Mouse (Mus musculus) limb, embryonic 13.5 days (tissue): ENCODE measurements at regions not wholly inside any gene's neighbourhood (a gene's known extent, or its start where the extent isn't known, plus 50 kb on each side); places are given as distances from the start of the nearest gene placed in this dataset.

Source experiments
- ATAC-seq: fragments of 200-750 bp; cut with Nextera tagmentation; 2 replicates; pipeline ENCODE4 v1.8.0; 2017; ENCODE audit warnings: low read depth, moderate number of reproducible peaks, moderate TSS enrichment; ENCODE audit not compliant: low FRiP score
- H3K27ac ChIP-seq: fragments of 300-500 bp; sonication (generic); 2 replicates; pipeline ENCODE4 v1.5.1; 2015; ENCODE audit warnings: inconsistent platforms, mild to moderate bottlenecking, moderate library complexity
- H3K27me3 ChIP-seq: fragments of 300-500 bp; sonication (generic); 2 replicates; pipeline ENCODE4 v1.6.1; 2015; ENCODE audit warnings: mild to moderate bottlenecking, inconsistent platforms
- H3K36me3 ChIP-seq: fragments of 300-500 bp; sonication (generic); 2 replicates; pipeline ENCODE4 v1.6.1; 2015; ENCODE audit warnings: inconsistent platforms, mild to moderate bottlenecking, moderate library complexity
- H3K4me1 ChIP-seq: fragments of 300-500 bp; sonication (generic); 2 replicates; pipeline ENCODE4 v1.6.1; 2015; ENCODE audit warnings: inconsistent platforms
- H3K4me2 ChIP-seq: fragments of 300-500 bp; sonication (generic); replicated peaks from 2 replicates; pipeline ENCODE4 v1.6.1; 2015; ENCODE audit warnings: inconsistent platforms, mild to moderate bottlenecking, moderate library complexity
- H3K4me3 ChIP-seq: fragments of 300-500 bp; sonication (generic); 2 replicates; pipeline ENCODE4 v1.5.1; 2015; ENCODE audit warnings: moderate library complexity, mild to moderate bottlenecking, inconsistent platforms
- H3K9ac ChIP-seq: fragments of 300-500 bp; sonication (generic); 2 replicates; pipeline ENCODE4 v1.6.1; 2015; ENCODE audit warnings: mild to moderate bottlenecking, inconsistent platforms
- H3K9me3 ChIP-seq: fragments of 300-500 bp; sonication (generic); 2 replicates; pipeline ENCODE4 v1.6.1; 2016; ENCODE audit warnings: inconsistent platforms
- WGBS: fragments of 180-500 bp; shearing (Covaris S2); methylation state at CpG from one replicate; pipeline ENCODE4 v1.1.7; 2015; 5-methylcytosine and 5-hydroxymethylcytosine counted together

GRCm38 (mm10) chr2:17880800-17881717 lies 115.7 kb downstream of the H2al2a start:
- Histone ChIP-seq H3K36me3 (no peaks in the 10 kb centered on the region), H3K9me3 (no peaks in the 10 kb centered on the region), H3K27ac (peak overlapping the region; percentile 55; the same call in 1 of the 2 replicates), H3K27me3 (no peaks in the 10 kb centered on the region), H3K4me2 (no peak overlapping the region), H3K4me3 (no peak overlapping the region), H3K4me1 (peaks cover 5% of the 10 kb centered on the region), H3K9ac (no peak overlapping the region)
- 49% methylated on average over 11 of the region's 11 CpGs for WGBS
- ATAC-seq: peak; percentile 58; the same call in 1 of the 2 replicates

DNA sequence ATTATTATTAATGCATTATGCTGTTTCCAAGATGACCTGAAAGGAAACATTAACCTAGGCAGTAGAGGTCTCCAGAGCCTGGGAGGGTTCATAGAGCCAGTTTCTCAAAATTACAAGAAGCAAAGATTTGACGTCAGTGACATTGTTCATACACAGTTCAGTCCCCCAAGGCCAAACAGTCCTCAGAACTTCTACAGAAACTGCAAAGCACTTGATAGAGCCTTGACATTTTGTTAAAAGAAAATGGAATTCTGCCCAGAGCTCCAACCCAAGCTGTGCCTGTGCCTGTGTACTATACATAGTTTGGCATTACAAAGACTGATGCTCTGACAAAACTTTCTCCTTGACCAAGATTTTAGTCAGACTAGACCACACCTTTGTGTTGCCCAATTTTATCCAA lies 118.9 kb downstream of the H2al2a start:
- 76% methylated on average over 1 of the region's 1 CpGs for WGBS
- H3K9ac ChIP-seq: no peak overlapping the region
- no peaks in the 10 kb centered on the region for H3K27me3 ChIP-seq
- no peak overlapping the region for H3K4me2 ChIP-seq
- no peak overlapping the region for H3K4me3 ChIP-seq
- no peak for ATAC-seq
- no peak overlapping the region for H3K27ac ChIP-seq
- H3K4me1 ChIP-seq: peaks cover 5% of the 10 kb centered on the region
- no peaks in the 10 kb centered on the region for H3K9me3 ChIP-seq
- no peaks in the 10 kb centered on the region for H3K36me3 ChIP-seq

DNA sequence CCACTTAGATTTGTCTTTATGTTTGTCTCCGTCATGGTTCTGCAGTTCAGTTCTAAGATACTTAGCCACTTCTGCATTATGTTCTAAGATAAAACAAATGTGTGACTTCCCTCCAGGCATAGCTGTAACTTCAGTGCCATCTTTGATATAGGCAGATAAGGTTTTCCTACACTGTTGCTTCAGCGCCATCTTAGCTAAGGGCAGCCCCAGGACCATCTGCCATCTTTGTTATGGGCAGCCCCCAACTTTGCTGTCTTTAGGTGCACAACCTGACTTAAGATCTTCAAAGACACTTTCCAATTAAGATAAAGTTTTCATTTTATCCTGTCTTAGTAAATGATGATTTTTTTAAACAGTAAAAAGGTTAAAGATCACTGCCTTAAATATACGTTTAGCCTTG lies 119.8 kb downstream of the H2al2a start:
- no peak overlapping the region for H3K4me3 ChIP-seq
- H3K9ac ChIP-seq: no peak overlapping the region
- H3K27ac ChIP-seq: no peak overlapping the region
- no peaks in the 10 kb centered on the region for H3K9me3 ChIP-seq
- H3K36me3 ChIP-seq: no peaks in the 10 kb centered on the region
- no peak overlapping the region for H3K4me2 ChIP-seq
- no peaks in the 10 kb centered on the region for H3K27me3 ChIP-seq
- WGBS: 95% methylated on average over 3 of the region's 3 CpGs
- no peak for ATAC-seq
- H3K4me1 ChIP-seq: peaks cover 5% of the 10 kb centered on the region

- no peaks in the 10 kb centered on the region for H3K9me3 ChIP-seq
- WGBS: 85% methylated on average over 9 of the region's 9 CpGs
- H3K4me1 ChIP-seq: peaks cover 5% of the 10 kb centered on the region
- ATAC-seq: no peak
- no peaks in the 10 kb centered on the region for H3K27me3 ChIP-seq
- no peak overlapping the region for H3K4me3 ChIP-seq
- H3K9ac ChIP-seq: no peak overlapping the region
- no peak overlapping the region for H3K27ac ChIP-seq
- H3K4me2 ChIP-seq: no peak overlapping the region
- H3K36me3 ChIP-seq: no peaks in the 10 kb centered on the region
Measured at GRCm38 (mm10) chr2:17876155-17876554, 120.6 kb downstream of the H2al2a start.

DNA sequence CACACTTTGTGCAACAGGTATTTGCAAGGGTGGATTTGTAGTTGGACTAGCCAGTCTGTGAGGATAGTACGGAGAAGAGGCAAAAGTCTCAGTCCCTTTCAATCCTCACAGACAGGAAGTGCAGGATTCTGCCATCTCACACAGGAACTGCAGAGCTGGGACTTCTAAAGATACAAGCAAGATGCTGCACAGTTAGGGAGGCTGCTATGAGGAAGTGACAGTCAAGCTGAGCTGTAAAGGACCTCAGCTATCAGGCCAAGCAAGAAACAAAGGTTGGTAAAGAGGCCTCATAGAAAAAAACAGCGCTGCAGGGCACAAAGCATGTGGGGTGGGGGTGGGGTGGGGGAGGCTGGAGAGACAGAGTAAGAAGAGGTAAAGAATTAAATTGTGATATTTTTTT lies 126.2 kb downstream of the H2al2a start:
- ATAC-seq: no peak
- Histone ChIP-seq H3K4me3 (no peak overlapping the region), H3K36me3 (no peaks in the 10 kb centered on the region), H3K4me1 (peaks cover 14% of the 10 kb centered on the region; the same call in 1 of the 2 replicates), H3K9ac (no peak overlapping the region), H3K27me3 (no peaks in the 10 kb centered on the region), H3K27ac (no peak overlapping the region), H3K4me2 (no peak overlapping the region), H3K9me3 (no peaks in the 10 kb centered on the region)
- WGBS: 63% methylated on average over 2 of the region's 2 CpGs

GRCm38 (mm10) chr2:17868145-17868544 lies 128.6 kb downstream of the H2al2a start:
- no peak overlapping the region for H3K4me2 ChIP-seq

DNA sequence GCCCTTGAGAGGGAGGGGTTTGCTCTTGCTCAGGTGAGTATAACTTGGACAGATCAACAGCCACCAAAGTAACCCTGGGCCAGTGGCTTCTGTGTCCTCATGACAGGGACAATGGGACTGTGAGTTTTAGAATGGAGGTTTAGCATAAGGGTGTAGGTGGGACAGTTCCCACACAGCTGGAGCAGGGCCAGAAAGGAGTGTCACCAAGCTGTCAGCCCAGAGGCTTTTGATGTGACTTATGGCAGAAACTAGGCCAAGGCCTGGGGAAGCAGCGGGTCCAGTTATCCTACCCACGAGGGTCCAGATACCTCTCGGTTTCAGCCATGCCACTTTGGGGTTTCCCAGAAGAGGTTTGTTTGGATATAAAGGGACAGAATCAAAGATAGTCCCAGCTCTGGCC lies 129.4 kb downstream of the H2al2a start:
- no peaks in the 10 kb centered on the region for H3K27me3 ChIP-seq
- peaks cover 25% of the 10 kb centered on the region for H3K4me1 ChIP-seq
- no peaks in the 10 kb centered on the region for H3K36me3 ChIP-seq
- no peak overlapping the region for H3K9ac ChIP-seq
- H3K9me3 ChIP-seq: no peaks in the 10 kb centered on the region
- WGBS: 56% methylated on average over 3 of the region's 3 CpGs
- no peak for ATAC-seq
- H3K27ac ChIP-seq: no peak overlapping the region
- H3K4me2 ChIP-seq: no peak overlapping the region
- H3K4me3 ChIP-seq: no peak overlapping the region

More at GRCm38 (mm10) chr2:17868145-17868544, 128.6 kb downstream of the H2al2a start:
- WGBS: 18% methylated on average over 9 of the region's 9 CpGs
- Histone ChIP-seq H3K9me3 (no peaks in the 10 kb centered on the region), H3K27ac (no peak overlapping the region), H3K9ac (no peak overlapping the region), H3K4me1 (peaks cover 25% of the 10 kb centered on the region), H3K4me3 (no peak overlapping the region), H3K36me3 (no peaks in the 10 kb centered on the region), H3K27me3 (no peaks in the 10 kb centered on the region)
- ATAC-seq: 0 out of 2 replicates have a peak, but pooled peaks have one; percentile 16

GRCm38 (mm10) chr2:17861765-17862495 lies 130.7 kb upstream of the Nebl start:
- Histone ChIP-seq H3K4me3 (peak overlapping the region; percentile 29), H3K4me1 (peaks cover 42% of the 10 kb centered on the region), H3K4me2 (peak overlapping the region; percentile 56), H3K27ac (peak overlapping the region; percentile 33; the same call in 1 of the 2 replicates), H3K9me3 (no peaks in the 10 kb centered on the region), H3K9ac (peak overlapping the region; percentile 25; the same call in 1 of the 2 replicates), H3K36me3 (no peaks in the 10 kb centered on the region), H3K27me3 (no peaks in the 10 kb centered on the region)
- peak; percentile 55; the same call in 1 of the 2 replicates for ATAC-seq
- 3% methylated on average over 10 of the region's 10 CpGs for WGBS

DNA sequence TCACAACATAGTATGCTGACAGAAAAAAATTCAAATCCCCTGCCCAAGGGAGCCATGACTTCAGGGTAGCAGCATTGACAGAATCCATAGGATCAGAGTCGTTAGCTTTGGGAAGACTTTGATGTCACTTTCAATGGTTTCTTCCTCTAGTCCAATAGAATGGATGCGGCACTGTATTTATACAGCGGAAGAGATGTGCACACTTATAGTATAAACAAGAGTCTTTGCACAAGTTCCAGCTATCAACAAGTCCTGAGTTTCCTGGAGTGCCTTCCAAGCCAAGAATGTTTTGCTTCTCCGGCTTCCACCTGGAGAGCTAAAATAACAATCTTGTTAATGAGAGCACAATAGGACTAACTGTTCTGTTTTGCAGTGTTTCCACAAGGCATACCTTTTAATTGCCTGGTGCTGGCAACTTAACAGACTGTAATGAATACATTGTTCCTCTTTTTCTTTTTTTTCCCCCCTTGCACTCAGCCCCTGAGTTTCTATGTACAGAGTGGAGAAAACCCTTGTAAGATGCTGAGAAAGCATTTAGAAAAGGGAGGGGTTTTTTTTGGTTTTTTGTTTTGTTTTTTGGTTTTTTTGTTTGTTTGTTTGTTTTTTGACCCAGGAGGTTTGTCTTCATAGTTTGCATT lies 129.8 kb upstream of the Nebl start:
- peak overlapping the region; percentile 29; the same call in 1 of the 2 replicates for H3K4me3 ChIP-seq
- H3K27ac ChIP-seq: no peak overlapping the region
- H3K27me3 ChIP-seq: no peaks in the 10 kb centered on the region
- no peaks in the 10 kb centered on the region for H3K36me3 ChIP-seq
- peaks cover 42% of the 10 kb centered on the region for H3K4me1 ChIP-seq
- peak overlapping the region; percentile 56 for H3K4me2 ChIP-seq
- H3K9me3 ChIP-seq: no peaks in the 10 kb centered on the region
- no peak for ATAC-seq
- peak overlapping the region; percentile 25; the same call in 1 of the 2 replicates for H3K9ac ChIP-seq
- 43% methylated on average over 4 of the region's 4 CpGs for WGBS

DNA sequence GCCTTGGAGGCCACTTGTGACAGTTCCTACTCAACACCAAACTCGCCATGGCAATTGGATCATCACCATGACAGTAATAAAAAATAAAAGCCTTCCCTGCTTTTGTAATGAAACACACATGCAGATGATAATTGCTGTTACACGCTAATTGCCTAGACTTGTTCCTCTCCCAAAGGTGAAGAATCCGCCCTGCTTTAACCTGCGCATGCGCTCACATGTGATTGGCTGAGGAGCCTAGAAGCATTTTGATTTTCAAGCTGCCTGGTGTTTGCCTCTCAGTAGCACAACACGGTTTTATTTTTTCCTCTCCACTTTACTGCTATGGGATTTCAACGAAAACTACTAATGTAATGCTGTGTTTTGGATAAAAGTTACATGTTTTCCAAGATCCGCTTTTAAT lies 128.0 kb upstream of the Nebl start:
- H3K36me3 ChIP-seq: no peaks in the 10 kb centered on the region
- H3K9ac ChIP-seq: no peak overlapping the region
- 69% methylated on average over 8 of the region's 8 CpGs for WGBS
- no peak overlapping the region for H3K4me2 ChIP-seq
- peaks cover 39% of the 10 kb centered on the region for H3K4me1 ChIP-seq
- H3K27ac ChIP-seq: no peak overlapping the region
- no peak overlapping the region for H3K4me3 ChIP-seq
- no peaks in the 10 kb centered on the region for H3K9me3 ChIP-seq
- no peak for ATAC-seq
- H3K27me3 ChIP-seq: no peaks in the 10 kb centered on the region

DNA sequence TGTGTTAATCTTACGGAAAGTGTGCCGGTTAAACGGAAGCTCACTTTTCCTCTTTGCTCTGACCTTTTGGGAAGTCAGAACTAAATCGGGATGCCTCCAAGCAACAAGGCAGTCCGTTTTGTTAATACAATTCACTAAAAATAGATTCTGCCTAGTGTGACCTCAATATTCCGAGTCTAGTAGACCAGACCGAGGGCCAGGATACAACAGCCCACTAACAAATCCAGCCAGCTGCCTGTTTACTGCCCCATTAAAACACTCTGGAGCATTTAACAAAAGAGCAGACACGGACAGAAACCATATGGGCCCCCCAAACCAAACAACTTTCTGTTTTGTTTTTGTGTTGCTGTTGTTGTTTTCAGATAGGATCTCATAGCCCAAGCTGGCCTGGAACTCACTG lies 127.1 kb upstream of the Nebl start:
- no peak for ATAC-seq
- H3K36me3 ChIP-seq: no peaks in the 10 kb centered on the region

More for the DNA sequence above, 127.1 kb upstream of the Nebl start:
- Histone ChIP-seq H3K4me3 (no peak overlapping the region), H3K4me1 (peaks cover 40% of the 10 kb centered on the region), H3K27me3 (no peaks in the 10 kb centered on the region), H3K9me3 (no peaks in the 10 kb centered on the region), H3K9ac (no peak overlapping the region), H3K27ac (peak overlapping the region; percentile 22; the same call in 1 of the 2 replicates), H3K4me2 (no peak overlapping the region)
- WGBS: 33% methylated on average over 8 of the region's 8 CpGs
